Mouse (Mus musculus) small intestine, adult 2 months (tissue): ENCODE measurements around the gene Slc35e3.

Source experiments
- CTCF ChIP-seq: fragments of 200-500 bp; IDR thresholded peaks from 2 replicates; pipeline ENCODE4 v1.5.1; 2012; ENCODE audit warnings: low read depth, mild to moderate bottlenecking, control low read depth, inconsistent platforms, low read length, moderate library complexity, mixed read lengths; ENCODE audit not compliant: insufficient replicate concordance, insufficient read length; ENCODE audit errors: extremely low read depth
- POLR2A ChIP-seq: fragments of 200-500 bp; IDR thresholded peaks from 2 replicates; pipeline ENCODE4 v1.6.1; 2012; ENCODE audit warnings: low read depth, mild to moderate bottlenecking, control low read depth, inconsistent platforms, low read length, moderate library complexity

GRCm38 (mm10) chr10:117747711-117748110 lies 1.5 kb upstream of the Slc35e3 start:
- TF ChIP-seq POLR2A (no peak), CTCF (no peak)
